In the genomic region with DNA sequence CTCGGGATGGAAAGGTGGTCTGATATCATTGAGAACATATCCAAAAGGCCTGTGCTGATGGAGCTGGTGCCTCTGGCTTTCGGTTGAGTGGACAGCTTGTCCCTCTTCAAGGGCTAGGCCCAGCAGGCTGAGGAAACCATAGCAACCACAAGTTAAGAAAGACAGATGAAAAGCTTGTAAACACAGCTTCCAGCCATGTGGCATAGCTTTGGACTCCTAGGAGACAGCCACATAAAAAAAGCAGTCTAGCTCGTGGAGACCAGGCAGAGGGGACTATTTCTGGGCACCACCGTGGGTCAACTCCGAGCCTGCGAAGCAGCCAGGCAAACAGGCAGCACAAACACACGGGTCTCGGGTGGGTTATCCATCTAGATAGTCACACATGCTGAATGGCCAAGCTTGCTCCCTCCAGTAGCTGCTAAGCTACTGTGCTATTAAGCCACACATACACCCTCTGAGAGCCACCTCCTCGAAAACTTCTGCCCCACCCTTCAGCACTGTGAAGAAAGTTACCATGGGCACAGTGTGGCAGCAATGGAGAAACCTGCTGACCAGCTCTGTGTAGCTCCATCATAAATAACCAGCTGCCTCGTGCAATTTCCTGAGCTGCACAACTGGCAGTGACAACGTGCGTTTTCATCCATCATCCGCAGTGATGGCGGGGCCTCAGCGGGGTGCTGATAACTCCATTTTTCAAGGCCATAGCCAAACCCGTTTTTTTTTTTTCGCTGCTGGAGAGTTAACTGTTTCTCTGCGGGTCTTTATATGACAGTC, we compare ENCODE assay signal across 9 mouse cellular contexts. TPM values are rescaled to one million over a fixed set of nuclear protein-coding genes. Genes with fewer than 3 reads are reported as not detected.
DNase-seq lines count a peak whose midpoint lies in the region; ATAC-seq lines count a peak whose summit lies in the region.
"Had no signal": no experiment of that assay in that cellular context is flagged by ENCODE, and none has a peak within 500 bp of the region (broad histone marks: within the 10 kb centered on the region; RNA-seq: fewer than 3 reads in every experiment).

No protein-coding gene starts in this region.

- intact Hi-C loops in heart, postnatal 14 days (cut with DNase I): no loop called here
- intact Hi-C loops in left cerebral cortex, postnatal 4 days (cut with DNase I): no loop called here

- H3K9me3 ChIP-seq in heart, embryonic 13.5 days: no peaks in the 10 kb centered on the region
- no peaks in the 10 kb centered on the region for H3K9me3 ChIP-seq in neural tube, embryonic 14.5 days (ENCODE audit: control insufficient read depth, low read length)

- H3K4me2 ChIP-seq in heart, embryonic 13.5 days: peak overlapping the region; percentile 24; the same call in 1 of the 2 replicates
- peak overlapping the region; percentile 14 for H3K4me2 ChIP-seq in neural tube, embryonic 14.5 days (ENCODE audit: low read depth, low read length)

- H3K27ac ChIP-seq in heart, embryonic 13.5 days (replicated peaks): no peak overlapping the region; the same call in 1 of the 2 replicates
- H3K27ac ChIP-seq in neural tube, embryonic 14.5 days (ENCODE audit: low read depth, low read length): peak overlapping the region; percentile 55

- H3K27me3 ChIP-seq in heart, embryonic 13.5 days (replicated peaks): no peaks in the 10 kb centered on the region
- no peaks in the 10 kb centered on the region for H3K27me3 ChIP-seq in neural tube, embryonic 14.5 days (ENCODE audit: control insufficient read depth, insufficient read depth, low read length)

- no peak for ATAC-seq in heart, embryonic 13.5 days (ENCODE audit: extremely low read depth, insufficient number of reproducible peaks, low FRiP score, low TSS enrichment)
- ATAC-seq in granulocyte monocyte progenitor cell, adult 5-6 weeks (replicated peaks; ENCODE audit: poor library complexity, severe bottlenecking): peak; percentile 33; the same call in 1 of the 2 replicates
- ATAC-seq in neural tube, embryonic 14.5 days (ENCODE audit: low read depth): peak; percentile 82

- H3K36me3 ChIP-seq in heart, embryonic 13.5 days: no peaks in the 10 kb centered on the region
- H3K36me3 ChIP-seq in neural tube, embryonic 14.5 days (ENCODE audit: control insufficient read depth, insufficient read depth, low read length): no peaks in the 10 kb centered on the region

- H3K9ac ChIP-seq in heart, embryonic 13.5 days: no peak overlapping the region
- H3K9ac ChIP-seq in neural tube, embryonic 14.5 days (replicated peaks; ENCODE audit: low read depth, low read length): no peak overlapping the region

- WGBS in heart, embryonic 13.5 days: 36% methylated on average over 18 of the region's 18 CpGs
- 9% methylated on average over 18 of the region's 18 CpGs for WGBS in neural tube, embryonic 14.5 days

- peaks cover 28% of the 10 kb centered on the region for H3K4me1 ChIP-seq in heart, embryonic 13.5 days
- peaks cover 31% of the 10 kb centered on the region for H3K4me1 ChIP-seq in neural tube, embryonic 14.5 days (ENCODE audit: control insufficient read depth, insufficient read depth, low read length)

- no peak overlapping the region for H3K4me3 ChIP-seq in heart, embryonic 13.5 days
- H3K4me3 ChIP-seq in neural tube, embryonic 14.5 days (ENCODE audit: low read depth, low read length): no peak overlapping the region
- H3K4me3 ChIP-seq: erythroblast, embryonic 14.5 days had no signal

- DNase-seq in heart, postnatal 14 days: no peak
- DNase-seq in brain, embryonic 18.5 days (ENCODE audit: low read depth, low spot score): peak; percentile 67
- DNase-seq in left cerebral cortex, postnatal 4 days: peak; percentile 51
- no peak for DNase-seq in natural killer cell, adult 2 months (ENCODE audit: low spot score in 2 of 2)
- DNase-seq in cerebellum, adult 9-11 months: no peak

RNA-seq across cellular contexts. Expression of gene Srgap3, which starts 26.0 kb away (rescaled TPM):
- polyA plus RNA-seq in heart, embryonic 13.5 days (2015; fragmentation: Nextera tagmentation; extraction: Ambion mirVana): 0.60 and 1.0 TPM in 2 replicates
- 1 to 10 TPM; 1.5 to 1.9 TPM for total RNA-seq in heart, postnatal 14 days (2021)
- total RNA-seq in granulocyte monocyte progenitor cell, adult 5-6 weeks (2014; fragmentation: Nextera tagmentation): 3.4 and 4.0 TPM in 2 replicates
- 0.88 and 1.8 TPM in 2 replicates for total RNA-seq in granulocyte monocyte progenitor cell, adult 5-6 weeks (2017)
- 100 to 1,000 TPM; 276 to 282 TPM for total RNA-seq in left cerebral cortex, postnatal 4 days (2021)
- polyA plus RNA-seq in neural tube, embryonic 14.5 days (2014; fragmentation: Nextera tagmentation; extraction: Ambion mirVana): 44.7 and 68.2 TPM in 2 replicates

Comparison
In these comparisons a context has a peak if more than half of its experiments do, and no peak if none do; other contexts are left out.
1. DNase-seq: peak in brain, embryonic 18.5 days (single experiment) and left cerebral cortex, postnatal 4 days (single experiment); none in heart, postnatal 14 days (0 of 2), natural killer cell, adult 2 months (0 of 2) and cerebellum, adult 9-11 months (single experiment).
2. RNA of gene Srgap3, which starts 26.0 kb away (total RNA-seq): 276 to 282 TPM in left cerebral cortex, postnatal 4 days; 0.88 to 4.0 TPM in granulocyte monocyte progenitor cell, adult 5-6 weeks and 1.5 to 1.9 TPM in heart, postnatal 14 days; every median in the first group is over 10 times any median in the second.